Mouse (Mus musculus) myocyte (in vitro differentiated cells): ENCODE results near the gene F7. TPM values are rescaled to one million over a fixed set of nuclear protein-coding genes. Genes with fewer than 3 reads are reported as not detected.

Experiments used
- H3K27me3 ChIP-seq: one replicate; pipeline ENCODE4 v1.6.1; 2011; ENCODE audit not compliant: control insufficient read depth, insufficient read depth, insufficient read length
- H3K36me3 ChIP-seq: one replicate; pipeline ENCODE4 v1.6.1; 2011; ENCODE audit not compliant: control insufficient read depth, insufficient read depth
- H3K4me2 ChIP-seq: one replicate; pipeline ENCODE4 v1.6.1; 2011; ENCODE audit warnings: low read depth, control low read depth
- H3K4me3 ChIP-seq: one replicate; pipeline ENCODE4 v1.5.1; 2011; ENCODE audit warnings: mild to moderate bottlenecking, control low read depth, moderate library complexity
- H3K79me2 ChIP-seq: one replicate; pipeline ENCODE4 v1.6.1; 2011; ENCODE audit not compliant: control insufficient read depth, insufficient read depth
- H3ac ChIP-seq: one replicate; pipeline ENCODE4 v1.6.1; 2011; ENCODE audit not compliant: control insufficient read depth, insufficient read length
- CEBPB ChIP-seq: IDR thresholded peaks from 2 replicates; pipeline ENCODE4 v1.6.1; 2011; ENCODE audit warnings: mild to moderate bottlenecking, moderate library complexity; ENCODE audit not compliant: poor library complexity, insufficient read depth, severe bottlenecking
- E2F4 ChIP-seq: IDR thresholded peaks from one replicate; pipeline ENCODE4 v1.6.1; 2011; ENCODE audit warnings: mild to moderate bottlenecking, control low read depth, moderate library complexity; ENCODE audit not compliant: insufficient read depth
- MAX ChIP-seq: IDR thresholded peaks from one replicate; pipeline ENCODE4 v1.6.1; 2011; ENCODE audit warnings: low read depth, mild to moderate bottlenecking, control low read depth
- MYOD1 ChIP-seq, 3 experiments: IDR thresholded peaks; one replicate each; pipeline ENCODE4 v1.6.1; 2011; ENCODE audit warnings: control low read depth in 2 of 3, low read depth in 2 of 3, mild to moderate bottlenecking in 2 of 3, moderate library complexity in 1 of 3; ENCODE audit not compliant: insufficient read length in 2 of 3, control insufficient read depth in 1 of 3
- MYOG ChIP-seq, 3 experiments: IDR thresholded peaks; one replicate each; pipeline ENCODE4 v1.6.1; 2011; ENCODE audit warnings: control low read depth in 2 of 3, low read depth in 2 of 3, mild to moderate bottlenecking in 2 of 3; ENCODE audit not compliant: insufficient read length in 2 of 3, control insufficient read depth in 1 of 3, insufficient read depth in 1 of 3
- POLR2A ChIP-seq: IDR thresholded peaks from one replicate; pipeline ENCODE4 v1.6.1; 2011; ENCODE audit warnings: low read depth, mild to moderate bottlenecking, control low read depth, moderate library complexity; ENCODE audit not compliant: insufficient read length
- POLR2AphosphoS2 ChIP-seq: IDR thresholded peaks from one replicate; pipeline ENCODE4 v1.6.1; 2011; ENCODE audit warnings: low read depth, control low read depth; ENCODE audit not compliant: insufficient read length
- REST ChIP-seq: IDR thresholded peaks from one replicate; pipeline ENCODE4 v1.6.1; 2011; ENCODE audit warnings: mild to moderate bottlenecking, control low read depth, moderate library complexity; ENCODE audit not compliant: insufficient read depth, insufficient read length
- SRF ChIP-seq: IDR thresholded peaks from one replicate; pipeline ENCODE4 v1.6.1; 2011; ENCODE audit warnings: low read depth; ENCODE audit not compliant: control insufficient read depth, insufficient read length
- TCF12 ChIP-seq: IDR thresholded peaks from one replicate; pipeline ENCODE4 v1.6.1; 2011; ENCODE audit warnings: mild to moderate bottlenecking, control low read depth; ENCODE audit not compliant: poor library complexity, insufficient read depth, severe bottlenecking
- TCF3 ChIP-seq: IDR thresholded peaks from one replicate; pipeline ENCODE4 v1.6.1; 2011; ENCODE audit warnings: low read depth, control low read depth; ENCODE audit not compliant: insufficient read length
- USF1 ChIP-seq: IDR thresholded peaks from one replicate; pipeline ENCODE4 v1.6.1; 2011; ENCODE audit warnings: low read depth, mild to moderate bottlenecking, control low read depth, moderate library complexity
- polyA plus RNA-seq: library from polyadenylated mRNA; unstranded; fragments of >200 nt; fragmentation: generic; extraction: Trizol; gene quantifications from one replicate; pipeline ENCODE4 v1.2.1, GENCODE M21; 2012; ENCODE audit warnings: missing spikeins

F7 gene
- 0.08 TPM for polyA plus RNA-seq

DNA sequence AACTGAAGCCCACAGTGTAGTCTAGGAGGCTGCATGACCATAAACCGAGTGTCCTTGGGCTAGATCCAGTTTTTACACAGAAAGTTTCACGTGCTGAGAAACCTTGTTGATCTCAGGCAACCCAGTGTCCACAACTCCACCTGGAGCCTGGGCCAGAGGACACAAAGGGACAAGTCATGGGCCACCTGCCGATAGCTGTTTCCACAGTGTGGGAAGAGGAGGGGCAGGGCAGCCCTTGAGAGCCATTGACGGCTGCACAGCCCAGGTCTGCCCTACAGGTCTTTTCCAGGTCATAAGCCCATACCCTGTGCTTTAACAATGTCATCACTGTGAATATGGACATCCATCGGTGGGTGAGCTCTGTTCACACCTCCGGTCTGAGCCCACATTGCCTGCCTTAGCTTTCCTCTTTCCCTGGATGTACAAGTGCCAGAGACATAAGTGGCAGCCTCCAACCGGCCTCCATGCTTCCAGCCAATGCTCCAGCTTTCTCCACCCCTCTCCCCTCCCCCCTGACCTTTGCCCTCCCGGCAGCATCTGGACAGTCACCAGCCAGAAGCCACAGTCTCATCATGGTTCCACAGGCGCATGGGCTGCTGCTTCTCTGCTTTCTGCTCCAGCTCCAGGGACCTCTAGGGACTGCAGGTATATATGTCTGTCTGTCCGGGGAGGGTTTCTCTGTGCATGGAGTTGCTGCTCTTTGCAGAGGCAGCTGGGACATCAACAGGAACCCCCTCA, at the start of gene F7:
Gene F7, plus strand, starts transcription at position 548 of the 738 bp plus-strand sequence.
- Histone ChIP-seq H3ac (no peak within 1 kb of the TSS), H3K27me3 (peaks cover 22% of the 10 kb centered on the region), H3K4me2 (no peak within 1 kb of the TSS), H3K36me3 (no peaks in the 10 kb centered on the region), H3K4me3 (no peak within 1 kb of the TSS), H3K79me2 (no peaks in the 10 kb centered on the region)
- no peak for TF ChIP-seq USF1
- no peak for TF ChIP-seq CEBPB
- TF ChIP-seq POLR2AphosphoS2 = no peak
- no peak for TF ChIP-seq SRF

DNA sequence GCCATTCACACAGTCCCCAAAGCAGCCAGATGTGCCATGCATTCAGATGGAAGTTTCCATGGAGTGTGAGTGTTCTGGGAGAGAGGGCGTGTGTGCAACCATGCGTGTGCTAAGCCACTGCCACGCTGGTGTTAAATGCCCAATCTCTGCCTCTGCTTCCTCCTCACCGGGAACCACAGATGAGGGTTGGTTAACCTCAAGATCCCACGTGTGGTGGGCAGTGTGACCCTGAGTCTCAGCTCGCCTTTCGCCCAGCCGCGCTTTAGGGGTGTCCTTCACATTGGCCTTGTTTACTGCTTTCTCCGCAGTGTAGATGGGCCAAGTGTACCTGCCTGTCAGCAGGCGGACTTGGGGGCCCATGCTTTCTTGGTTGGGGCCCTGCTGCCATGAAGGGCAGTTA, 49.5 kb upstream of the F7 start:
- Histone ChIP-seq H3K36me3 (no peaks in the 10 kb centered on the region), H3K4me2 (no peak overlapping the region)

DNA sequence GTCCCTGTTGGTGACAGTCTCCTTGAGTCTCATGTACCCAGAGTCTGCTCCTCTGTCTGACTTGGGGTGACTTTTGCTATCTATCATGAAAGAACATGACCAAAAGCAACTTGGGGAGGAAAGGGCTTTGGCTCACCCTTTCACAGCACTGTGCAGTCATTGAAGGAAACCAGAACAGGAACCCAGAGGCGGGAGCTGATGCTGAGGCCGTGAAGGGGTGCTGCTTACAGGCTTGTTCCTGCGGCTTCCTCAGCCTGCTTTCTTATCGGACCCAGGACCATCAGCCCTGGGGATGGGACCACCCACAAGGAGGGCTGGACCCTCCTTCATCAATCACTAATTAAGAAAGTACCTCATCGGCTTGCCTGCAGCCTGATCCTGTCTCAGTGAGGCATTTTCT, 49.1 kb upstream of the F7 start:
- Histone ChIP-seq H3K27me3 (peaks cover 37% of the 10 kb centered on the region), H3K4me3 (no peak overlapping the region), H3K4me2 (no peak overlapping the region), H3ac (no peak overlapping the region), H3K36me3 (no peaks in the 10 kb centered on the region), H3K79me2 (no peaks in the 10 kb centered on the region)
- TF ChIP-seq TCF12 (no peak), CEBPB (no peak), POLR2AphosphoS2 (no peak), MYOD1 (IDR thresholded peaks at IDR 0.05; ENCODE audit: control insufficient read depth in 1 of 3, insufficient read length in 2 of 3, low read depth in 2 of 3) (no peak), USF1 (no peak), TCF3 (no peak), MYOG (IDR thresholded peaks at IDR 0.05; ENCODE audit: control insufficient read depth in 1 of 3, insufficient read depth in 1 of 3, insufficient read length in 2 of 3, low read depth in 2 of 3) (no peak)

More for the DNA sequence above, 49.5 kb upstream of the F7 start:
- Histone ChIP-seq H3K4me3 (no peak overlapping the region), H3K27me3 (peaks cover 37% of the 10 kb centered on the region), H3ac (no peak overlapping the region), H3K79me2 (no peaks in the 10 kb centered on the region)
- TF ChIP-seq MAX (no peak), POLR2A (no peak), TCF12 (no peak), REST (no peak), MYOD1 (IDR thresholded peaks at IDR 0.05; ENCODE audit: control insufficient read depth in 1 of 3, insufficient read length in 2 of 3, low read depth in 2 of 3) (no peak), E2F4 (no peak), CEBPB (no peak), SRF (no peak), USF1 (no peak), POLR2AphosphoS2 (no peak), MYOG (IDR thresholded peaks at IDR 0.05; ENCODE audit: control insufficient read depth in 1 of 3, insufficient read depth in 1 of 3, insufficient read length in 2 of 3, low read depth in 2 of 3) (no peak), TCF3 (no peak)

DNA sequence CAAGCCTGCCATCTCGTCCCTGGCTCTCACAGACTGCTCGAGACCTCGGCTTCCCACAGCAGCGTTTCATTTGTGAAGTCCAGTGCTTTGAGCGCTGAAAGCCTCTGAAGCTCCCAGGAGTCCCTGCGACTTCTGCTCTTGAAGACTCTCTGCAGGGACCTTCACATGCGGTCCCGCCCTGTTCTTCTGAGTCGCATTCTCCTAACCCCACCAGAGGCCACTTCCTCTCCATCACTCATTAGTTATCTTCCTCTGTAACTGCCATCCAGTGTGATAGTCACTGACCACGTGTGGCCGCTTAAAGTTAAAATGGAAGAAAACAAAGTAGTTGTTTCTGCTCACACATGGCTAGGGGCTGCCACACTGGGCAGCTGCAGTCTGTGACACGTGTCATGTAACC, 48.5 kb upstream of the F7 start:
- Histone ChIP-seq H3K4me2 (no peak overlapping the region), H3K27me3 (peaks cover 37% of the 10 kb centered on the region), H3ac (no peak overlapping the region), H3K79me2 (no peaks in the 10 kb centered on the region), H3K36me3 (no peaks in the 10 kb centered on the region), H3K4me3 (no peak overlapping the region)
- no peak for TF ChIP-seq USF1
- peak in 1 of 3 experiments; percentile 17 for TF ChIP-seq MYOG (IDR thresholded peaks at IDR 0.05; ENCODE audit: control insufficient read depth in 1 of 3, insufficient read depth in 1 of 3, insufficient read length in 2 of 3, low read depth in 2 of 3)

DNA sequence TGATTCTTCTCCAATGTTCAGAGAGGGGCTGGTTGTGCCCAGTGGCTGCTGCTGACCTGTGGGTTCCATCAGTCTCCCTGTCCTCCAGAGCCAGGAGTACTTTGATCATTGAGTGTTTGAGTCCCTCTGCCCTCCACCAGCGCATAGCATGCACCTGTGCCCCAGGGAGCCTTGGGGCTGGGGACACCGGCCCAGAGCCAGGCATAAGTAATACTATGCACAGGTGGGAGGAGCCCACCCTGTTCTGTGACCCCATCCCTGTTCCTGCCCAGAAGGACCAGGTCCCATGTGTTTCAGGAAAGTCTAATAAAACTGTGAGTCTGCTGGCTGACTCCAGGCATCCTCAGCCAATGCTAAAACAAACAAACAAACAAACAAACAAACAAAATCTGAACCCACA, 47.5 kb upstream of the F7 start:
- no peaks in the 10 kb centered on the region for H3K36me3 ChIP-seq
- H3K79me2 ChIP-seq = no peaks in the 10 kb centered on the region
- H3K27me3 ChIP-seq = peaks cover 37% of the 10 kb centered on the region
- H3ac ChIP-seq = no peak overlapping the region
- no peak overlapping the region for H3K4me2 ChIP-seq
- TF ChIP-seq SRF (no peak), CEBPB (no peak), POLR2AphosphoS2 (no peak), MAX (no peak), MYOG (IDR thresholded peaks at IDR 0.05; ENCODE audit: control insufficient read depth in 1 of 3, insufficient read depth in 1 of 3, insufficient read length in 2 of 3, low read depth in 2 of 3) (no peak), TCF3 (no peak), POLR2A (no peak), E2F4 (no peak), MYOD1 (IDR thresholded peaks at IDR 0.05; ENCODE audit: control insufficient read depth in 1 of 3, insufficient read length in 2 of 3, low read depth in 2 of 3) (no peak), REST (no peak)
- H3K4me3 ChIP-seq = no peak overlapping the region
